ENCODE assay signal across 9 mouse cellular contexts in genomic region chr11:32138614-32138964, GRCm38 (mm10).
DNase-seq lines count a peak whose midpoint lies in the region.
"Had no signal": no experiment of that assay in that cellular context is flagged by ENCODE, and none has a peak within 500 bp of the region (broad histone marks: within the 10 kb centered on the region; RNA-seq: fewer than 3 reads in every experiment).

No protein-coding gene starts in this region.

- peak; percentile 49 for DNase-seq in thymus, postnatal 4 days
- no peak for DNase-seq in thymus, postnatal 25 days
- peak; percentile 41 to 48 for DNase-seq in kidney, adult 8-10 months
- peak; percentile 29 for DNase-seq in lung, postnatal 14 days
- peak; percentile 7 for DNase-seq in yolk sac, embryonic 10.5 days (ENCODE audit: low spot score)
- no peak for DNase-seq in cerebellum, postnatal 4 days (ENCODE audit: low spot score in 2 of 2)
- no peak for DNase-seq in cerebellum, postnatal 14 days
- DNase-seq in adrenal gland, postnatal 14 days, result no peak
- DNase-seq: cerebellum, adult 9-11 months had no signal

Comparison
In these comparisons a context has a peak if more than half of its experiments do, and no peak if none do; other contexts are left out.
1. DNase-seq: peak in thymus, postnatal 4 days (single experiment), kidney, adult 8-10 months (2 of 2), lung, postnatal 14 days (single experiment) and yolk sac, embryonic 10.5 days (single experiment); none in thymus, postnatal 25 days (single experiment), cerebellum, postnatal 4 days (0 of 2), cerebellum, postnatal 14 days (0 of 2) and adrenal gland, postnatal 14 days (single experiment).